Mouse (Mus musculus) thymus, postnatal 10 days (tissue): ENCODE measurements around the gene Gosr1.
A peak's percentile ranks its signal among the peaks of the same experiment; 100 is the strongest.
"Not testable (repeated sequence)": the region's sequence is repeated elsewhere in the genome, so short reads cannot be mapped to it uniquely, and the experiment has no call there.

ENCODE experiments used
- DNase-seq, 2 experiments: peaks; one replicate each; pipeline ENCODE4 v3.0.0; 2021; ENCODE audit warnings: low spot score in 2 of 2

The Gosr1 gene

DNA sequence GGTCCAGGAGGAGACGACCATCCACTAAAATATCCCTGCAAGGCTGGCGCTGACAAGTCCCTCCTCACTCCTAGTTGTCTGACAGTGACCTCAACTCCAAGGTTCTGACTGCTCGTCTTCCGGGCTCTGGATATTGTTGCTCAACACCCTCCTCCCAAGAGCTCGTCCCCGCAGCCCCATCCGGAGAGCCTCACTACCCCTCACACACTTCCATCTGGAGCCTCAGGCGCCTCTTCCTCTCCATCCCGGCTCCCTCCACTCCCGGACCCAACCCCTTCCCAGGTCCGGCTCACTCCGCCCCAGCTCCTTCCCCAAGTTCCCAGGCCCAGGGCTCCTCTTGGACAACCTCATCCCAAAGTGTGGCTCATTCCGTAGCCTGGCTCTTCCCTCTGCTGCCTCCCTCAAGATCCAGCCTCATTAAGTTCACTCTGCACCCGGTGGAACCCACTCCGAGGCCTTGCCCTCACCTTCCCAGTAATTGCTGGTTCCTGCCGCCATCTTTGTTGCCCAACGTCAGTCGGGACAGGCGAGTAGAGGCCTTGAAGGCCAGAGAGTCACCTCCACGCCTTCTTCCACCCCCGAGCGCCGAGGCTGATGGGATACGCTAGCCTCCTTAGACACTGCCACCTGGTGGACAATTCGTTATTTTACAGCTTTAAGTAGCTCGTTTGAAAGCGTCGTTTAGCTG, at the start of gene Gosr1:
Gene Gosr1, minus strand, starts transcription at position 527 of the 688 bp plus-strand sequence.
- DNase-seq = peak; percentile 87 to 94

DNA sequence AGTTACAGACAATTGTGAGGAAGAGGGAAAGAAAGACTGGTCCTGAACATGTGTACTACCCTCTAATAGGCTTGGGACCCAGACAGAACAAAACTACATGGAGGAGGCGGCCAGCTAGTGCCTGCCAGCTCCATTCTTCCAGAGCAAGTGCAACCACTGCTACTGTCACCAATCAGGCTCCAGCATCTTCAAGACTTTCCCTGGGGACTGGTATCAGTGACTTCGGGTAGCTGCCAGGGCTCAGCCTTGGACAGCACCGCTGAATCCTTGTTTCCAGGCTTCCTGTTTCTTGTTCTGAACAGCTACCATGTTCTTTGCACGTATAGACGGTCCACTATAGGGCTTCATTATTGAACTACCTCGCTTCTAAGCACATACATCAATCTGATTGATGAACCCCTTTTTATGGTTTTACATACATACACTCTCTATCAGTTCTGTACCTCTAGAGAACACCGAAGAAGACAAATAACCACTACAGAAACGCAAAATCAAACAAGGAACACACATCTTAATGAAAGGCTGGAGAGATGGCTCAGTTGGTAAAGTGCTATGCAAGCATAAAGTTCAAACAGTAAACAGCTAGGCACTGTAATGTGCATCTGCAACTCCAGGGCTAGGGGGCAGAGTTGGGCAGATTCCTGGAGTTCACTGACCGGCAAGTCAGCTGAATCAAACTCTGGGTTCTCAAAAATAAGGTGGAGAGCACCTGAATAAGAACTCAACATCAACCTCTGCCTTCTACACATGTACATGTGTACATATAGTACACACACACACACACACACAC, 47.5 kb upstream of the Gosr1 start:
- no peak for DNase-seq

DNA sequence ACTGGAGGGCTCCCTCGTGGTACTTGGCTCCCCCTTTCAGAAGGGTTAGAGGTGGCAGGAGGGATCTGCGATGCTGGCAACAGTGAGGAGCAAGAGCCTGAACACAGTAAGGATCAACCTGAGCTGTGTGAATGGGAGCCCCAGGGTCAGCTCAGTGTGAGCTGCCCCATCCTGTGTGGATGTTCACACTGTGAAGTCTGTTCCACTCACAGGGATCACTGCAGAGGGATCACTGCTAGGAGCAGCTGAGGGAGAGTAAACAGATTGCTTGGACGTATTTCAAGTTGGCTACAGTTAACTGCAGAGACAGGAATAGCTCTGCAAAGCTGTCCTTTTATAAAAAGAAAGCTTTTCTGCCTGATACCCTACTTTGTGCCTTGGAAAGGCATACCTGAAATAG, 46.1 kb upstream of the Gosr1 start:
- DNase-seq = no peak

DNA sequence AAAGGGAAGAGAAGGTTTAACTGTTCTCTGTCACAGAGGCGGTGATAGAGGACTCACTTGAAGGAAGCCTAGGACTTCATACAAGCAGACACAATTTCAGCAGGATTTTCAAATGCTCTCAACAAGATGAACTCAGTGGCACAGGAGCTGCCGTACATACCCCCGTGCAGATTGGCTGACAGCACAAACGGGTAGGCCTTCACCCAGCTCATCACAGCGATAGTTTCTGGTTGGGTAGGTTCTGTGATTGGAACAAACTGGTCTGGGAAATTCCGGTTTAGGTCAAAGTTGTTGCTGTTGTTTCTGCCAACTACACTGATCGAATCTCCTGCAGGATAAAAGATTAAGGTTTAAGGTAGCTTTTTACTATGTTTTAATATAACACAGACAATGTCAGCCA, 45.2 kb upstream of the Gosr1 start:
- no peak for DNase-seq

DNA sequence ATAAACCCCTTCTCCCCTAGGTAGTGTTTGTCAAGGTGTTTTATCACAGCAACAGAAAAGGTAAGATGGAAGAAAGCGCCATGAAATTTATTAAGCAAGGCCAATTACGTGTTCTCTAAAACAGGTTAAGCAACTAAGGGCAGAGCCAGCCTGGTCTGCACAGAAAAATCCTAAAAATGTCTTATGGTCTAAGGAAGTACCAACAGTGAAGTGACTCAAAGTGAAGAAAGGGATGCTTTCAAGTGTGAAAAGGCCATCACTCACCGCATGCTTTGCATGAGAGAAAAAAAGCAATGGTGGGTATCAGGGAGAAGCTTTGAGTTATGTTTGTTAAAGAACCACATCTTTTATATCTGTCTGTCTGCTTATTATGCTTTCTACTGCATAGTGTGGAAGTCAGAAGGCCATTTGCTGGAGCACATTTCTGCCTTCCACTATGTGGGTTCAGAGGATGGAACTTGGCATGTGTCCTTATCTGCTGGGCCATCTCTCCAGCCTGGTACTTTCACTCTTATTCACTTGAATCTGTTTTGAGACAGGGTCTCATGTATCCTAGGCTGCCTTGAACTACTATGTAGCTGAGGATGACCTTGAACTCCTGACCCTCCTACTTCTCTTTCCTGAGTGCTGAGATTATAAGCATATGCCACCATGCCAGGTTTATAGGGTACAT, 43.8 kb upstream of the Gosr1 start:
- no peak for DNase-seq

DNA sequence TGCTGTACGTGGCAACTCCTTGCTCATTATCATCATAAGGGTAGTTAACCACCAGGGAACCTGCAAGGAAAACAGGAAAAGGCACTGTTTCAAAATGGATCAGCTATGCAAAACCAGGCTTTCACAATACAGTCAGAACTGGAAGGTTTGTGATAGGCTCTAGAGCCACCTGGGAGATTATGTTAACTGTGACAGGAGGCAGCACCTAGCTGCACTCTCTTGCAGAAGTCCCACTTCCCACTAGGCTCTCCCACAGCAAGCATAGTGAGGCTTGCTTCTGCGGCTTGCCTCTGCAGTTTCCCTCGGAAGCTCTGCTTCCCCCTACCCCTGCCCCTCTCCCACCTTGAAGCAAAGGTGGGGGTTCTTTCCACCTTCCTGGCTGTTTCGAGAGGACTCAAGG, 42.6 kb upstream of the Gosr1 start:
- DNase-seq = no peak

DNA sequence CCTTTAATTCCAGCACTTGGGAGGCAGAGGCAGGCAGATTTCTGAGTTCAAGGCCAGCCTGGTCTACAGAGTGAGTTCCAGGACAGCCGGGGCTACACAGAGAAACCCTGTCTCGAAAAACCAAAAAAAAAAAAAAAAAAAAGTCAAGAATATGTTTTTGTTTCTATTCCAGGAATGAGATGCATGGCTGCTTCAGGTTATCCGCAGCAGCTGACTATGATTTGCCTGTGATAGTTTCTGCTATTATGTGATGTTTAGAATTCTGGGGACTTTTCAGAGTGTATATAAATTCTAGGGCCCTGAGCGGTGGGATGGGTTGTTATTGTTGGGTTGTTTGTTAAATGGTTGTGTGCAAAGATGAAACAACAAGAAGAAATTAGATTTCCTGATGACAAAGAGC, 41.7 kb upstream of the Gosr1 start:
- not testable (repeated sequence) for DNase-seq

DNA sequence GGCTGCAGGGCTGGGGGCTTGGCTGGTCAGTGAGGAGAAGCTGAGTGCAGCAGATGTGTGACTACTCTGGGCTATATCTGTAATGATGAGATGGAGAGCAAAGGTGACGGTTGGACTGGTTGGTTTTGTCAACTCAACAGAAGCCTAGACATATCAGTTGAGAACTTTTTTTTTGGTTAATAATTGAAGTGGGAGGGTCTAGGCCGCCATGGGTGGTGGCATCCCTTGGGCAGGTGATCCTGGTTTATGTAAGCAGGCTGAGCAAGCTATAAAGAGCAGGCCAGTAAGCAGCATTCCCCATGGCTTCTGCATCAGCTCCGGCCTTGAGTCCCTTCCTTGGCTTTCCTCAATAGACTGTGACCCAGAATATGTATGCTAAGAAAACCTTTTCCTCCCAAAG, 39.9 kb upstream of the Gosr1 start:
- DNase-seq = no peak

DNA sequence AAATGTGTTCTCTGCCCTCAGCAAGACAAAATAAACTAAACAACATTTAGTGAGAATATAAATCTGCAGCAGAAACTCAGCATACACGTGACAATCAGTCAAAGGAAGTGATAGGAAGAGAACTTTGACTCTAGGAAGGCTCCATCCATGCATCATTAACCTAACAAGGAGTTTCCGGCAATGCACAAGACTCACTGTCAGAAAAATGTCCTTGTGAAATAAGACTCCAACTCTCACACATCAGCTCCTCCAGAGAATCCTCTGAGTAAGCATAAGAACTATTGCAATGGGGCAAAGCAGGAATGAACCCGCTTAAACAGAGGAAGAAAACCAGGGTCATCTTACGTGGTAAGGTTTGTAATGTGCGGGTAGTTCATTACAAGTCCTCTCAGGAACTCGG, 33.9 kb upstream of the Gosr1 start:
- no peak for DNase-seq

DNA sequence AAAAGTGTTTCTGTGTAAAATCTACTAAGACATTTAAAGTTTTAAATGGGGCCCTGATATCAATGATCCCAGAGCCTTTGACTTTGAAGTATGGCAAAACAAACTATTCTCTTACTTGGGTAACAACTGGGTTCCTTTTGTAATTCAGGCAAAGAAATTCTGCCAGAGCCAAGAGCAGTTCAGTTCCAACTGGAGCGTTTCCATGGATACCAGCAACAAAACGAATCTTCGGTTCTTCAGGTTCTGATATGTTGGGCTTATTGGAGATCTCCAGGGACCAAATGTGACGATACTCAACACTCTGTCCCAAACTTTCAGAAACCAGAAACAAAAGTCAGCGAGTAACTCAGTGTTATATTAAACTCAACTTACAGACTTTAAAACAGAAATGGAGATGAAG, 31.9 kb upstream of the Gosr1 start:
- no peak for DNase-seq

DNA sequence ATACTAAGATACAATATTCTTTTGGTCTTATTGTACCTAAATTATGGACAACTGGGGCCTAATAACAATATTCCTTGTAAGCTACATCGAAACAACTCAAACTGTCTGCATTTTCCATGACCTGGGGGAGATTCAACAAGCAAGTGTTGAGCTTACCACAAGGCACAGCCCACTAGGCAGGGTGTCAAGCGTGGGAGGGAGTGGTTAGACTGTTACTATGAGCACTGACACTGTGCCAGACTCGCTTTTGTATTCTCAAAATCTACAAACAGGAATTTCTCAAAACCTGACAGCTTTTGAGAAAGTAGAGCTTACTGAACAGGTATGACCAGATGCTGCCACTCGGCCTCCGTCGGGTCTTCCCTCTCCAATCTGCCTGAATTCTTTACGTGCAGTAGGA, 28.0 kb upstream of the Gosr1 start:
- DNase-seq = no peak

DNA sequence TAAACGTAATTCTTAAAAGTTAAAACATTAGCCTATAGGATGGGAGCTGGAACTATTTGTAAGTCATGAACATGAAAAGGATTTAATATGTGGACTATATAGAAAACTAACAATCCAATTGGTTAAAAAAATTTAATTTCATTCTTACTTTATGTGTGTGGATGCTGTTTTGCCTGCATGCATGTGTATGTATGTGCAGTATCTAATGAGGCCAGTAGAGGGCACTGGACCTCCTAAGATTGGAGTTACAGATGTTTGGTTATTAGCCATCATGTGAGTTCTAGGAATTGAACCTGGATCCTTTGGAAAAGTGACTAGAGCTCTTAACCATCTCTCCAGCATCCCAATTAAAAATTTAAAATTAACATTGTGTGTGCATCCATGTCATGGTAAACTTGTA, 25.9 kb upstream of the Gosr1 start:
- peak in 1 of 2 experiments; percentile 40 for DNase-seq

DNA sequence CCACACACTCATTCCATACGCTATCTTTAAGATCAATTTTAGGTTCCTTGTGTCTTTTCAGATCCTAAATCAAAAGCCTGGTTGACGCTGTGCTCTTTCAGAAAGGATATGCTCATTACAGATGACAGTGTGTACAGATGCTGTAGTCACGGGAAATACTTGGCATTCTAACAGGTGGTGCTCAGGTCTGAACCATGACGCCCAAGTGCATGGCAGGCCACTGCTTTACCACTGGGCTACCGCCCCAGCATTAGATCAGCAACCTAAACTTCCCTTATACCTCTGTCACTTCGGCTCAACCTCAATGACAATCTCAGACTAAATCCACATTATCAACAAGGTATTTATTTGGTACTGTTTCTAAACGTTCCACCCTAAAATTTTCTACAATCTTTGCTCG, 12.2 kb upstream of the Gosr1 start:
- no peak for DNase-seq

DNA sequence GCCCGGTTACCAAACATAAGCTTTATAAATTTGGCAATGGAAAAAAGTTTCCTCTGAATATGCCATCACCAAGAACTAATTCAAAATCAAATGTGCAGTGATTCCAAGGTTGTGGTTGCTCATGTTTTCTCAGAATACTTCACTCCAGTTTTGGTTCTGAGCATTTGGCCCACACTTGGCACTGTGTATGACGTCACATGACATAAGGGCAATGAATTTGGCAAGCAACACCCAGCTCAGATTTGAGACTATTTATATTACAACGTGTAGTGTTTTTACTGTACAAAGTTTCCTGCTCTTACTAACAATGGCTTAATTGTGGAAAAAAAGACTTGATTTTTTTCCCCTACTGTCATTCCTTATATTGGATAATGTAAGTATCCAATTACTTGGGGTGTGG, 10.4 kb upstream of the Gosr1 start:
- no peak for DNase-seq

DNA sequence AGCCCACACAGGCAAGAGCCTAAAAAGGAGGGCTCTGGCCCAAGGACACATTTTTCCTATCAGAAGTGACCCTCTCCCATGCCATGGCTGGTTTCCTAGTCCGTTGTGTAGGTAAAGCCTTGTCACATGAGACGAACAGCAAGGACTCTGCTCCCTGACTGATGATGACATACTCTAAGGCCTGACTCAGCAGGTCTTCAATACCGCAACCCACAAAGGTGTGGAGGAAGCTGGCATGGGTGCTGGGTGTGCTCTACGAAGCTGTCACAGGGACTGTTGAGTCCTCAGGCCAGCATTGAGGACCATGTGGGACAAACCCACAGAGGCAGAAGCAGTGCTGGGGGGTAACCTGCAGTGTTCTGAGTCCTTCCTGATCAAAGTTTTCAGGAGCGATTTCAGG, 7.2 kb upstream of the Gosr1 start:
- DNase-seq = no peak

DNA sequence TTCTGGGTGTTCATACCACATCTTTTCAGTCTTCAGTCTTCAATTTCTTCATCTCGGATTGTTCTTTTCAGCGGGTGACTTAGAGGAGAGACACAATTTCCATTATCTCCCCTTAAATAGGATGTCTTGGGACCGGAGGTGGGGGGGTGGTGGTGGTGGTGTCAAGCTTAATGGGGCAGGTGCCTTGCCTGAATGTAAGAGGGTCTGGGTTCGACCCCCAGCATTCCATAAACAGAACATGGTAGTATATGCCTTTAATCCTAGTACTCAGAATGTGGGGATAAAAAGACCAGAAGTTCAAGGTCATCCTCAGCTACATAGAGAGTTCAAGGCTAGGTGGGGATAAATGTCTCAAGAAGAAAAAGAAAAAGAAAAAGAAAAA, 353 bp upstream of the Gosr1 start:
- DNase-seq = no peak

DNA sequence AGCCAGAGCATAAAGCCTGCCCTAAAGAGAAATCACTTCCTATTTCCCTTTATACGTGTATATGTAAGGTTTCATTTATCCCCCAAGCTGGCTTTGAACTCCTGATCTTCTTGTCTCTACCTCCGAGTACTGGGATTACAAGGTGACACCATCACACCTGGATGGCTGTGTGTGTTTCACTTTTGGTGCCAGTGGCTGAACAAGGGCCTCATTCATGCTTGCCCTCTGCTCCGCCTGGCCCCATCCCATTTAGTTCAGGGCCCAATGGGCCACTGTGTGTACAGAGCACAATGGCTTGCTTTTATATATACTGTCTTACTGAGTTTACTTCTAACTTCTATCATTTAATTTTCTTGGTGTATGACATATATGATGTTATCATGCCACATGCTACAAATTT, 11.1 kb downstream of the Gosr1 start:
- no peak for DNase-seq

DNA sequence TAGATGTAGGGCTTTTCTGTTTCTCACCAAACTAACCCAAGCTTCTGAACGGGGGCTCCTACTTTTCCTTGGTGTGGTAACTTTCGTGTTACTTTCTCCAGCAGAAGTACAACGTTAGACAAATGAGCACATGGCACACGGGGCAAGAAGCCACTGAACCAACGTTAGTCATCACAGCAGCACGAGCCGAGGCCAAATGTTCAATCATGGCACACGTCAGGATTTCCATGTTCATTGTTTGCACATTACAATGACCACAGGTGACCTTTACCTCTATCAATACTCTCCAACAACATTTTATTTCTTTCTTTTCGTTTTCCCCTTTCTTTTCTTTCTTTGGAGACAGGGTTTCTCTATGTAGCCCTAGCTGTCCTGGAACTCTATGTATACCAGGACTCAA, 14.6 kb downstream of the Gosr1 start:
- no peak for DNase-seq

DNA sequence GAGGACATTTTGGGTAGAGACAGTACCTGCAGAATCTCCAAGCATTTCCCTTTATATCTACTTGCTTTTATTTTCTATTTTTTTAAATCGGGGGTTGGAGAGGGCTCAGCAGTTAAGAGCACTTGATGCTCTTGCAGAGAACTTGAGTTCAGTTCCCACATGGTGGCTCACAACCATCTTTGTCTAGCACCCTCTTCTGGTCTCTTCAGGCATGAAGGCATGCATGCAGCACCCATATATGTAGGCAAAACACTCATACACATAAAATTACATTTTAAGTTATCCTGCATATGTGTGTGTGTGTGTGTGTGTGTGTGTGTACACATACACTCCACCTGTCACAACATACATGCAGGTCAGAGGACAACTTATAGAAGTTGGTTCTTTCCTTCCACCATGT, 17.5 kb downstream of the Gosr1 start:
- DNase-seq = no peak

DNA sequence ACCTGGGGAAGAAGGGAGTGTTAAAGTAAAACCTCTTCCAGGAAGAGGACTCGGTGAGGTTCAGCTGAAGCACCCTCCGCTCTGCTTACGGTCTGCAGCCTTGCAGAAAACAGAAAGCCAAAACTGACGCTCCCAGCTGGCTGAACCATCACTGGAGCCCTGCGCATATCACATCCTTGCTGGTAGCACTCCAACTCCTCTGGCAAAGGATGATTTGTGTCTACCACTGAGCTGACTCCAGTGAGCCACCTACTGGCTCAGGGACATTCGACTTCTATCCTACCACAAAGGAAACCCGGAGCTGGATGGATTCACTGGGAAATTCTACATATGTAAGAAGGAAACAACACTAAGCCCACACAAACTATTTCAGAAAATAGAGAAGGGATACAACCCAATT, 18.8 kb downstream of the Gosr1 start:
- DNase-seq = no peak

DNA sequence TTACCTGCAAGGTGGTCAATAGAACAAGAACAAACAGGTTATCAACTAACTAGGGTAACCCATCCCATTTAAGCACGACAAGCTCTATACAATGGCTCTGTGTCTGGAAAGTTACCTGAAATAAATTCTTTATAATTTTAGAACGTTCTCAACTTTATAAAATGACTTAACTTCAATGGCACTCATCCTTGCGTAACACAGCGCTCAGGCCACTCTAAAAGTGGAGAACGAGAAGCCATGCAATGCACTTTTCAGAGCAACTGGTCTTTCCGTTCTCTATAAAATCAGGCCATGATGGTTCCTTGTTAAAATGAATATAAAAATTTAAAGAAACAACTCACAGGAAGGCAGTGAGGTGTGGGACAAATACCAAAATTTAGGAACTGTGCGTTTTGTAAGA, 20.9 kb downstream of the Gosr1 start:
- no peak for DNase-seq

DNA sequence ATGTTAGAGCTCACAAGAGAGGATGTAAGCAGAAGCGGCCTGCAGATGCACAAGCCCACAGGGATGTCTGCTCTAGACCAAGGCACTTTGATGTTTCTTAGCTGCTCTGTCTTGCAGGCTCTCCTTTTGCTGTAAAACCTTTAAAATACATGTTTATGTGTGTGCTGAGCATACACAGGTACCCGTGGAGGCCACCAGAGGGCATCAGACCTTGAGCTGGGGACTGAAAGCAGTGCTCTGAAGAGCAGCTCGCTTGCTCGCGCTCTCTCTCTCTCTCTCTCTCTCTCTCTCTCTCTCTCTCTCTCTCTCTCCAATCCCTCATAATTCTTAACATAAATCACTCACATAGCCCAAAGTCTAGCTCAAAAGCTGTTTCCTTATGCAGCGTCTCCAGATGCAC, 24.3 kb downstream of the Gosr1 start:
- DNase-seq = peak in 1 of 2 experiments; percentile 31

DNA sequence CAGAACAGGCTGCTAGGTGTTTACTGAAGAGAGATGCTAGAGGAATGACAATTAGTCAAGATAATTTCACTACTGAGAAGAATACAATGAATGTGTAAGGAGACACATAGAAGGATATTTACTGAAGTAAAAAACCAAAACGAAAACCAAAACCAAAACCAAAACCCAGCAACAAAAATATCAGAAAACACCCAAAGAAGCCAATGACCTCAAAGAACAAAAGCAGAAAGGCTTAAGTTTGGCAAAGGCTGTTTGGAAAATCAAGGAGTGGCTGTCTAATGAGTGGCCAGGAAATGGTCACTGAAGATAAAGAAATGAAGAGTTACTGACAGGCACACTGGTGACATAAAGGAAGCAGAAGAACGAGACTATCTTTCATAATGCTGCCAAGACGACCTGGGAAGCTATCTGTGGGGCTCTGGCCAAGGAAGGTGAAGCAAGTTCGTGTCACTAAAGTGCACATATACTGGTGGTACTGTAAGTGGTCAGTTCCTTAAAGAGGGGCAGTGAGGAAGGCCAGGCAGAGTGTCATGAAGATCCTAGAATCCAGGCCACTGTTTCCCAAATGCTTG, 27.5 kb downstream of the Gosr1 start:
- DNase-seq = no peak
